Mouse (Mus musculus) liver, postnatal 0 days (tissue): Measurements from ENCODE around the gene Gnl1.
"Not testable (repeated sequence)": the region's sequence is repeated elsewhere in the genome, so short reads cannot be mapped to it uniquely, and the experiment has no call there.

Source experiments
- CTCF ChIP-seq: sonication (generic); IDR thresholded peaks from 2 replicates; pipeline ENCODE4 v1.5.1; 2016; ENCODE audit warnings: antibody characterized with exemption, low read depth
- EP300 ChIP-seq: IDR thresholded peaks from 2 replicates; pipeline ENCODE4 v1.6.1; 2016; ENCODE audit warnings: antibody characterized with exemption, low read depth, mild to moderate bottlenecking

GRCm38 (mm10) chr17:36031583-36032331, 52.1 kb downstream of the Gnl1 start:
- peak; percentile 67 for TF ChIP-seq CTCF
- TF ChIP-seq EP300 = not testable (repeated sequence)
